In genomic region chr4:139737035-139737434, GRCm38 (mm10) we compare ENCODE assay signal across 16 mouse cellular contexts.
DNase-seq lines count a peak whose midpoint lies in the region; ATAC-seq lines count a peak whose summit lies in the region.
"Had no signal": no experiment of that assay in that cellular context is flagged by ENCODE, and none has a peak within 500 bp of the region (broad histone marks: within the 10 kb centered on the region; RNA-seq: fewer than 3 reads in every experiment).

No protein-coding gene starts in this region.

- peak; percentile 34 to 39 for DNase-seq in frontal cortex, postnatal 25 days (ENCODE audit: low spot score in 2 of 2)
- DNase-seq in layer of hippocampus, adult 9-11 months, result peak; percentile 69
- DNase-seq in left cerebral cortex, postnatal 25 days (ENCODE audit: low spot score in 2 of 2), result peak; percentile 68 to 92
- DNase-seq in telencephalon, adult 2 months (ENCODE audit: low read depth, low spot score), result peak; percentile 58
- DNase-seq in heart, postnatal 25 days (ENCODE audit: low spot score), result no peak
- no peak for DNase-seq in lung, postnatal 14 days
- DNase-seq: cerebellum, postnatal 14 days; lung, postnatal 10 days had no signal

- 91% methylated on average over 9 of the region's 9 CpGs for WGBS in hindbrain, embryonic 13.5 days

- H3K9ac ChIP-seq in hindbrain, embryonic 13.5 days, result no peak overlapping the region
- H3K9ac ChIP-seq: kidney, embryonic 15.5 days; liver, embryonic 15.5 days; neural tube, embryonic 13.5 days had no signal

- no peak for ATAC-seq in hindbrain, embryonic 13.5 days (ENCODE audit: low FRiP score)
- ATAC-seq: CD4-positive, CD25-positive, alpha-beta regulatory T cell, adult 4 months; forebrain, embryonic 14.5 days; inflammation-experienced regulatory T-cells, adult 6 months had no signal

- intact Hi-C loops in left cerebral cortex, postnatal 25 days (cut with DNase I), result no loop called here
- intact Hi-C loops in heart, postnatal 25 days (cut with DNase I), result no loop called here

- H3K4me2 ChIP-seq in hindbrain, embryonic 13.5 days, result no peak overlapping the region
- H3K4me2 ChIP-seq: kidney, embryonic 15.5 days; liver, embryonic 15.5 days; neural tube, embryonic 13.5 days had no signal

- no peaks in the 10 kb centered on the region for H3K4me1 ChIP-seq in hindbrain, embryonic 13.5 days (replicated peaks)
- H3K4me1 ChIP-seq: kidney, embryonic 15.5 days; liver, embryonic 15.5 days; neural tube, embryonic 13.5 days had no signal

- no peaks in the 10 kb centered on the region for H3K9me3 ChIP-seq in hindbrain, embryonic 13.5 days
- H3K9me3 ChIP-seq: hindbrain, embryonic 10.5 days; kidney, embryonic 15.5 days; liver, embryonic 15.5 days; neural tube, embryonic 13.5 days had no signal

- H3K27me3 ChIP-seq in hindbrain, embryonic 13.5 days, result 0 out of 2 replicates have a peak, but pooled peaks cover 5% of the 10 kb centered on the region
- H3K27me3 ChIP-seq: kidney, embryonic 15.5 days; liver, embryonic 15.5 days; neural tube, embryonic 13.5 days had no signal

- H3K36me3 ChIP-seq in hindbrain, embryonic 13.5 days, result no peaks in the 10 kb centered on the region
- H3K36me3 ChIP-seq: kidney, embryonic 15.5 days; liver, embryonic 15.5 days; neural tube, embryonic 13.5 days had no signal

- H3K27ac ChIP-seq in hindbrain, embryonic 13.5 days, result no peak overlapping the region
- H3K27ac ChIP-seq: hindbrain, embryonic 10.5 days; kidney, embryonic 15.5 days; liver, embryonic 15.5 days; neural tube, embryonic 13.5 days had no signal

- no peak overlapping the region for H3K4me3 ChIP-seq in hindbrain, embryonic 13.5 days
- H3K4me3 ChIP-seq: hindbrain, embryonic 10.5 days; kidney, embryonic 15.5 days; liver, embryonic 15.5 days; neural tube, embryonic 13.5 days had no signal

Comparison
In these comparisons a context has a peak if more than half of its experiments do, and no peak if none do; other contexts are left out.
1. DNase-seq: peak in frontal cortex, postnatal 25 days (2 of 2), layer of hippocampus, adult 9-11 months (single experiment), left cerebral cortex, postnatal 25 days (2 of 2) and telencephalon, adult 2 months (single experiment); none in heart, postnatal 25 days (single experiment) and lung, postnatal 14 days (single experiment).